Mouse (Mus musculus): Measurements from ENCODE around the gene Tnfrsf1a. TPM values are rescaled to one million over a fixed set of nuclear protein-coding genes. Genes with fewer than 3 reads are reported as not detected.
A peak's percentile ranks its signal among the peaks of the same experiment; 100 is the strongest.
"Not testable (repeated sequence)": the region's sequence is repeated elsewhere in the genome, so short reads cannot be mapped to it uniquely, and the experiment has no call there.

Tnfrsf1a gene
- total RNA-seq (2021) = 10 to 100 TPM; 73.7 to 77.8 TPM

DNA sequence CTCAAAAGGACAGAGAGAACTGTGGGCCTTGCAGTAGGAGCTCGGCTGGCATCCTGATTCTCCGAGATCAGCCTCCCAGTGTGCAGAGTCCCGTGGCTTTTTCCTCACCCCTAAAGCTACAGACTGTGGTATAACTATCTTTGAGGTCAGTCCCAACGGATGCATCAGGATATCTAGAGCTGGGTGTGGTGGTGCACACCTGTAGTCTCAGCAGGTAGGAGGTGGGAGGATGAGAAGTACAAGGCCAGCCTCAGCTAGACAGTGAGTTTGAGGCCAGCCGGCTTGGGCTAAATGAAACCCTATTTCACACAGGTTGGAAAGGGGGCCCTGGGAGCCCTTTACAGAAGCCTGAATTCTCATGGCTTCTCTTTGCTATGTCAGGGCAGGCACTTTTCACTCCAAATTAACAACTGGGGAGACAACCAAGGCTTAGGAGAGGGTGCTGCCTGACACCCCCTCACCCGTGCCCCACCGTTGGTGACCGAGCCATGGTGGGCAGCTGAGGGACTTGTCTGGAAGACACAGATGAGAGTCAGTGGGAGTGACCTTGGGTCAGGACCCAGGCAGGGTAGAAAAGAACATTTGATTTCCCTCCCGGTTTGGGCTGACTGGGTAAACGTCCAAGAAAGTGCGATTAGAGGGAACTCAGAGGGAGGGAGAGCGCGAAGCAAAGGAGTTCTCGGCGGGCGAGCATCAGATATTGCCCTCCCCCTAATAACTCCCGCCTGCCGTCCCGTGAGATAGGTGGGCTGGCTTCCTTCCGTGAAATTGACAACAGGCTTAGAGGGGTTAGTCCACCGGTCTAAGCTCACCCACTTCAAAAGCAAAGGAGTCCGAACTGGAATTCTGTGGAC is at the start of gene Tnfrsf1a:
Gene Tnfrsf1a, plus strand, starts transcription at position 642 of the 854 bp plus-strand sequence.
- DNase-seq = peak in 1 of 2 experiments; percentile 63
- intact Hi-C loops (cut with DNase I) = loop anchor here (2.0 kb wide), 1 partner anchor 36 kb away; the partner anchor contains the start of gene Ltbr

DNA sequence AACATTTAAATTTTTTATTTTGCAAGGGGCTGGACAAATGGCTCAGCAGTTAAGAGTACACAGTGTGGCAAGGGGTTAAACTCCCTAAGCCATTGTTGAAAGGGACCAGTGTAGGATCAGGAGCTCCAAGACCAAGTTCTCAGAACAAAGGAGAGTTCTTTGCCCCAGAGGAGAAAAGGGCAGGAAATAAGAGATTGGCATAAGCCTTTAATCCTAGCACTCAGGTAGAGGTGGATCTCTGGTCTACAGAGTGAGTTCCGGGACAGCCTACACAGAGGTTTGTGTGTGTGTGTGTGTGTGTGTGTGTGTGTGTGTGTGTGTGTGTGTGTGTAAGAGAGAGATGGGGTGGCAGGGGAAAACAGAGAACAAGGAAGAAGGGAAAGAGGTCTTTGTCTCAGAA is 48.2 kb upstream of the Tnfrsf1a start:
- intact Hi-C loops (cut with DNase I) = no loop called here
- DNase-seq = no peak

- intact Hi-C loops (cut with DNase I) = no loop called here
These were observed 46.8 kb upstream of the Tnfrsf1a start for GRCm38 (mm10) chr6:125302231-125302982.

GRCm38 (mm10) chr6:125303242-125303641 is 45.9 kb upstream of the Tnfrsf1a start:
- no peak for DNase-seq
- intact Hi-C loops (cut with DNase I) = no loop called here

More at GRCm38 (mm10) chr6:125302231-125302982, 46.8 kb upstream of the Tnfrsf1a start:
- peak in 1 of 2 experiments; percentile 35 for DNase-seq

- DNase-seq; intact Hi-C loops (cut with DNase I): not testable (repeated sequence)
These were observed 44.8 kb upstream of the Tnfrsf1a start for GRCm38 (mm10) chr6:125304408-125304807.

DNA sequence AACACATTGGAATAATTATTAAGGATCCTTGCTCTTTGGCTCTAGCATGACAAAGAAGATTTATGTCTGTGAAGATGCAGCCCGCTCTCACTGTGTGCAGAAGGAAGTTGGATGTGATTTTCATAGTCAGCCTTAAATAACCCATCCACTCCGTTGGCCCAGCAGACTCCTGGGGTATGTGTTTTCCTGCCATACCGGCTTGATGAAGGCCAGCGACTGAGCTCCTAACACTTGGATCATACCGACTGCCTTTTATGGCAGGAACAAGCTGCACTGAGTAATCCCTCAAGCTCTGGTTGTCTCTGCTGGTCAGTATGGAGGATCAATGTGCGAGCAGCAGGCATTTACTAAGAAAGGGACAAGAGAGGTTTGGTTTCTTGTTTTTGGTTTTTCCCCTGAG is 43.7 kb upstream of the Tnfrsf1a start:
- no peak for DNase-seq
- intact Hi-C loops (cut with DNase I) = no loop called here

DNA sequence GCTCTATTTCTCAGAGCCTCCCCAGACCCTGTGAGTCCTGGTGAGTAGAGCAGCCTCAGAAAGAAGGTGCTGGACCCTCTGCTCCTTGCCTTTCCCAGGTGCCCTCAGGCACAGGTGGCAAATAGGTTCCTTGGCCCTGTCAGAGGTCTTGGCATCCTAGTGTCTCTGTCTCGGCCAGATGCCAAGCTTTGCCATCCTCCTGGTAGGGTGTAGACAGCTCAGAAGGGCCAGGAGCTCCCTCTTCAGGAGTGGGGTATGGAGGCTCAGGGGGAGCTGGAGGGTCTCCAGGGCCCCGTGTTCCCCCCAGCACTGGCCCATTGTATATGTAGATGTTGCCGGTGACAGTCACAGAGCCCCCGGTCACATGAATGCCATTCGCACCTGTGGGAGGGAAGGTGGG is 42.1 kb upstream of the Tnfrsf1a start:
- intact Hi-C loops (cut with DNase I) = no loop called here
- no peak for DNase-seq

GRCm38 (mm10) chr6:125308921-125309320 is 40.2 kb upstream of the Tnfrsf1a start:
- DNase-seq = no peak
- intact Hi-C loops (cut with DNase I) = no loop called here

DNA sequence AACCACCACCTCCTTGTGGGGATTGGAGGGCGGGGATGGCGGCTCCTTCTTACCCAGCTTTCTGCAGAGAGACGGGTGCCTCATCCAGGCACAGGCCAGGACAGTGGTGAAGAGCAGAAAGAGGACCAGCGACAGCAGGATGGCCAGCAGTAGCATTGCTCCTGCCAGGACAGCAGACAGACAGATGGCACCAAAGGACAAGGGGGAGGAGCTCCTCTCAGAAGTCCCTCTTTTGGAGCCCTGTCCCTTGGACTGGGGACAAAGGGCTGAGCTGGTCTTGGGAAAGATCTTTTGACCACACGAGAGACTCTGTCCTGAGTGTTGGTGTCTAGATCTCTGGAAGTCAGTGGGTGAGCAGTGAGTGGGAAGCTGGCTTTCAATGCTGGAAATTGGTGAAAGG is 39.8 kb upstream of the Tnfrsf1a start:
- intact Hi-C loops (cut with DNase I) = no loop called here

DNA sequence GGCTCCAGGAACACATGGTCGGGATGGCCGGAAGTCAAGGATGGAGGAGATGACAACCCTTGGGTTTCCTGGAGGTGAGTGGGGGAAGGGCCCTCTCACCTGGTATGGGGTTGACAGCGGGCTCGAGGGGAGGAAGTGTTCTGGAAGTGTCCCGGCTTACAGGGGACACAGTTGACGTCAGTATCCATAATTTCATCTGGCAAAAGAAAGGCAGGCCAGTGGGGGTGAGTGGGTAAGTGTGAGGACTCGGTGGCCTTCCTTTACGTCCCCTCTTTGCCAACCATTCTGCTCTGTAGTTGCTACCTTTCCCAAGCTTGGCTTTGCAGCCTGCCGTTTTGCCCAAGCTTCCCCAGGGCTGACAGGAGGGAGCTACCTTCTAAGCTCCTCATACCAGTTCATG is 37.0 kb upstream of the Tnfrsf1a start:
- intact Hi-C loops (cut with DNase I) = loop anchor here (2.0 kb wide), 2 partner anchors 37 to 53 kb away; partner anchors contain the start of gene Tnfrsf1a
- no peak for DNase-seq

More for the DNA sequence above, 39.8 kb upstream of the Tnfrsf1a start:
- no peak for DNase-seq

DNA sequence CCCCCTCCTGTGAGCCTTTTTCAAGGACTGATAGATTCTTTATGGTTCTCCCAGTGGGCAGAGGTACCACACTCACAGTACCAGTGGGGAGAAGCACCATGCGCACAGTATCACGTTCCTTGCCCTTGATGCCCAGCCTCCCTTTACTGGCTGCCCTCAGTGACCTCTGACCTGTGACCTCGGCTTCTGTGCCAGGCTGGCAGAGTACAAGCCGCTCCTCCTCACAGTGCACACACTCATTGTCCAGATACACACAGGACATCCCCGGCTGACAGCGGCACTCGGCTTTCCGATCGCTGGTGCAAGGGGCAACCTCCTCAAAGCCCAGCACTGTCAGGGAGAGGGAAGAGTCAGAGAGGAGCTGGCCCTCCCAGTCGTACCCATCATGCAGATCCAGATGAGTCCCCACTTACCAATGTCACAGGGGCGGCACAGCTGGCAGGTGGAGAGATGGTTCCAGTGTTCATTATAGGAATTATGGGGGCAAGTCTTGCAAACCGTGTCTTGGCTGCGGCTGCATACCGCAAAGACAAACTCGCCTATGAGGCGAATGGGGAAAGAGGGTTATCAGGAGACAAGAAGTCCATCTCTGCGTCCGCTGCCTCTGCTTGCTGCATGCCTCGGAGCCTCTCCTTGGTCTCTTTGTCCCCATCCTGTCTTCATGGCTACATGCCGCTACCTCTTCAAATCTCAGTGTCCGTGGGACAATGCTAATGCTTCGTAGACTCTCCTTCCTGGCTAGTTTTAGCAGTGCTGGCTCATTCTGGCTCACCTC is 36.4 kb upstream of the Tnfrsf1a start:
- DNase-seq = peak in 1 of 2 experiments; percentile 37
- intact Hi-C loops (cut with DNase I) = loop anchor here (2.0 kb wide), 2 partner anchors 36 to 52 kb away; partner anchors contain the start of gene Tnfrsf1a

- intact Hi-C loops (cut with DNase I) = loop anchor here (2.0 kb wide), 2 partner anchors 35 to 51 kb away; partner anchors contain the start of gene Tnfrsf1a
These were observed 35.5 kb upstream of the Tnfrsf1a start, which contains the start of gene Ltbr for GRCm38 (mm10) chr6:125313546-125314230. Gene Ltbr, minus strand, starts transcription at chr6:125313885.

DNA sequence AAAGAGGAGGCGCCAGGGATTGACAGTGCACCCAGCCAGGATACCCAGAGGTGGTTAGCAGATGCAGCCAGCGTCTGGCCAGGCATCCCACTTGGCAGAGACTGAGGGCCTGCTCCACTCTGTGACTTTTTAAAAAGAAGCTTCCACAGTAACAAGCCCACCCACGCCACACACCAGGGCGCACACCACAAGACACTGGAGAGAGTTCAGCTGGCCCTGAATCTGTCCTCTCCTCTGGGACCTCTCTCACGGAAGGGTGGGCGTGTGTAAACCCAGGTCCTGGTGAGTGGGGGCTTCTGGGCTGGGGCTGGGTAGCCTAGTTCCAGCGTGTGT is 35.0 kb upstream of the Tnfrsf1a start:
- intact Hi-C loops (cut with DNase I) = no loop called here
- no peak for DNase-seq

More at GRCm38 (mm10) chr6:125313546-125314230, 35.5 kb upstream of the Tnfrsf1a start, which contains the start of gene Ltbr:
- peak; percentile 90 to 93 for DNase-seq

- intact Hi-C loops (cut with DNase I) = no loop called here
- DNase-seq = no peak
These were observed 34.4 kb upstream of the Tnfrsf1a start for GRCm38 (mm10) chr6:125314746-125315145.

- DNase-seq = no peak
- intact Hi-C loops (cut with DNase I) = no loop called here
These were observed 32.1 kb upstream of the Tnfrsf1a start for GRCm38 (mm10) chr6:125317077-125317476.

DNA sequence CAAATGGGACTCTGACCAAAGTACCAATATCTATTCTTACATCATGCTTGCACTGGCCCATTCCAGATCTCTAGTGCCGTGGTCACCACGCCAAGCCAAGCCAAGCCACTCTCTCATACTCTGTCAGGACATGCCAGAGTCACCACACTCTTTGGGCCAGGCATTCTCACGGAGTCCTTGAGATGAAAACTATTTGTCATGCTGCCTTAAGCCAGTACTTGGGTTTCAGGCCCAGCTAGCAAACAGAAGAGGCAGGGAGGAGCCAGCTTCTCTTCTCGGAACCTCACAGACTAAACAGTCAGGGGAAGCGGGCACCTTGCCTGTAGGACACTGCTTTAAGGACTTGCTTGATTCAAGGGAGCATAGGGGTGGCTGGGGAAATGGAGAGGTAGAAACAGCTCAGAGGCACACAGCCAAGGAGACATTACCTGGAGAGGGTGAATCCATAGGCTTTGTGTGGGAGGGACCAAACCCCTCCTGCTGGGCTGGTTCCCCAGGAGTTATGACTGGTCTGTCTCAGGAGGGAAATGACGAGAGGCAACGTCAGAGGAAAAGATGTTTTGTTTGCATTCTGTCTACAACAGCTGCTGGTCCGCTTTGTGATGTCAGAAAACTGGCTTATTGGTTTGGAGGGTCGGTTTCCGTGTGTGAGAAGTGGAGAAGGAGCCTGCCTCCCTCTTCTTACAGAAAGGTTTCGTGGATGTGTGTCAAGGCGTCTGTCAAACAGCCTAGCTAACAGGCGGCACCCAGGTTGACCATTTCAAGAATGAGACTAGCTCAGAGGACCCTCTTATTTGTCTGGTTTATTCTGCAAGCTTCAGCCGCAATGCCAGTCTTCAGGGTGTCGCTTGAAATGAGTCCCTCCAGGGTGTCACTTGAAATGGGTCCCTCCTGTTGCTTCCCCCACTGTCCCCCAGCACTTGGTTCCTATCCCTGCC is 29.9 kb upstream of the Tnfrsf1a start:
- intact Hi-C loops (cut with DNase I) = no loop called here
- no peak for DNase-seq

- intact Hi-C loops (cut with DNase I) = no loop called here
- DNase-seq = no peak
These were observed 29.3 kb upstream of the Tnfrsf1a start for GRCm38 (mm10) chr6:125319919-125320296.

- intact Hi-C loops (cut with DNase I) = no loop called here
These were observed 28.8 kb upstream of the Tnfrsf1a start, which contains the start of gene Scnn1a for GRCm38 (mm10) chr6:125320323-125320722. Gene Scnn1a, plus strand, starts transcription at chr6:125320659.

More at GRCm38 (mm10) chr6:125320323-125320722, 28.8 kb upstream of the Tnfrsf1a start, which contains the start of gene Scnn1a:
- no peak for DNase-seq
